Mouse (Mus musculus) T-helper 2 cell (primary cell): ENCODE measurements around the gene Slc39a3.
"Not testable (repeated sequence)": the region's sequence is repeated elsewhere in the genome, so short reads cannot be mapped to it uniquely, and the experiment has no call there.

Experiments
- in situ Hi-C: fragments of 300-600 bp; cut with MboI, MseI; formaldehyde crosslinking; loops from one replicate; pipeline ENCODE4 v1.15.1; 2025; ENCODE audit warnings: high pct_unique_total_duplicates

Gene Slc39a3

GRCm38 (mm10) chr10:81051133-81051532, 13.9 kb upstream of the Slc39a3 start:
- in situ Hi-C loops, result loop anchor here (10.0 kb wide), 1 partner anchor 294 kb away; the partner anchor contains the start of gene Gipc3

GRCm38 (mm10) chr10:81050645-81051044, 13.4 kb upstream of the Slc39a3 start:
- in situ Hi-C loops, result loop anchor here (10.0 kb wide), 1 partner anchor 294 kb away; the partner anchor contains the start of gene Gipc3

GRCm38 (mm10) chr10:81045246-81045645, 8.0 kb upstream of the Slc39a3 start:
- in situ Hi-C loops, result not testable (repeated sequence)

GRCm38 (mm10) chr10:81041458-81042175, 4.4 kb upstream of the Slc39a3 start:
- in situ Hi-C loops, result loop anchor here (5.0 kb wide), 1 partner anchor 44 kb away; no protein-coding TSS in a partner anchor

GRCm38 (mm10) chr10:81036251-81036650, 975 bp downstream of the Slc39a3 start:
- in situ Hi-C loops, result no loop called here

- in situ Hi-C loops, result no loop called here
Observed at GRCm38 (mm10) chr10:81033586-81033985, 3.6 kb downstream of the Slc39a3 start.

GRCm38 (mm10) chr10:81029031-81029430, 8.2 kb downstream of the Slc39a3 start:
- in situ Hi-C loops, result loop anchor here (10.0 kb wide), 1 partner anchor 56 kb away; no protein-coding TSS in a partner anchor

- in situ Hi-C loops, result loop anchor here (10.0 kb wide), 1 partner anchor 57 kb away; no protein-coding TSS in a partner anchor
Observed at GRCm38 (mm10) chr10:81028219-81028618, 9.0 kb downstream of the Slc39a3 start.

- in situ Hi-C loops, result loop anchor here (10.0 kb wide), 1 partner anchor 57 kb away; no protein-coding TSS in a partner anchor
Observed at GRCm38 (mm10) chr10:81027331-81027730, 9.9 kb downstream of the Slc39a3 start.

GRCm38 (mm10) chr10:81026857-81027256, 10.4 kb downstream of the Slc39a3 start:
- in situ Hi-C loops, result loop anchor here (10.0 kb wide), 1 partner anchor 58 kb away; no protein-coding TSS in a partner anchor

- in situ Hi-C loops, result loop anchor here (10.0 kb wide), 1 partner anchor 59 kb away; no protein-coding TSS in a partner anchor
Observed at GRCm38 (mm10) chr10:81025639-81026275, 11.5 kb downstream of the Slc39a3 start, which contains the start of gene Diras1. Diras1 (minus strand) TSS chr10:81025662.

- in situ Hi-C loops, result loop anchor here (10.0 kb wide), 1 partner anchor 60 kb away; no protein-coding TSS in a partner anchor
Observed at GRCm38 (mm10) chr10:81025047-81025621, 12.1 kb downstream of the Slc39a3 start.

- in situ Hi-C loops, result loop anchor here (10.0 kb wide), 1 partner anchor 60 kb away; no protein-coding TSS in a partner anchor
Observed at GRCm38 (mm10) chr10:81024346-81024937, 12.8 kb downstream of the Slc39a3 start.

GRCm38 (mm10) chr10:81022744-81023143, 14.5 kb downstream of the Slc39a3 start:
- in situ Hi-C loops, result loop anchor here (10.0 kb wide), 1 partner anchor 62 kb away; no protein-coding TSS in a partner anchor

GRCm38 (mm10) chr10:81021547-81022110, 15.6 kb downstream of the Slc39a3 start:
- in situ Hi-C loops, result loop anchor here (10.0 kb wide), 1 partner anchor 63 kb away; no protein-coding TSS in a partner anchor

GRCm38 (mm10) chr10:81020207-81020606, 17.0 kb downstream of the Slc39a3 start:
- in situ Hi-C loops, result loop anchor here (10.0 kb wide), 1 partner anchor 65 kb away; no protein-coding TSS in a partner anchor

- in situ Hi-C loops, result loop anchor here (10.0 kb wide), 1 partner anchor 65 kb away; no protein-coding TSS in a partner anchor
Observed at GRCm38 (mm10) chr10:81019687-81020086, 17.5 kb downstream of the Slc39a3 start.

GRCm38 (mm10) chr10:81018326-81018725, 18.9 kb downstream of the Slc39a3 start:
- in situ Hi-C loops, result no loop called here

GRCm38 (mm10) chr10:81016645-81017044, 20.6 kb downstream of the Slc39a3 start:
- in situ Hi-C loops, result no loop called here

- in situ Hi-C loops, result no loop called here
Observed at GRCm38 (mm10) chr10:81015666-81016065, 21.6 kb downstream of the Slc39a3 start.
